Mouse (Mus musculus) MEL (cell line): ENCODE measurements at regions not wholly inside any gene's neighbourhood (a gene's known extent, or its start where the extent isn't known, plus 50 kb on each side); places are given as distances from the start of the nearest gene placed in this dataset.

Experiments
- DNase-seq: peaks from one replicate; pipeline ENCODE4 v3.0.0; 2011; ENCODE audit warnings: low read depth, low spot score
- H3K27ac ChIP-seq: 2 replicates; pipeline ENCODE4 v1.5.1; 2012; ENCODE audit warnings: low read depth, mild to moderate bottlenecking, control low read depth, low read length, moderate library complexity; ENCODE audit not compliant: control insufficient read depth
- H3K27me3 ChIP-seq, 2 experiments: fragments of 150-350 bp in 1 of 2; sonication (generic) in 1 of 2; 2 replicates each; pipeline ENCODE4 v1.6.1; 2012; ENCODE audit warnings: low read length in 2 of 2, mild to moderate bottlenecking in 2 of 2, improper control_type of control experiment in 1 of 2, moderate library complexity in 1 of 2; ENCODE audit not compliant: insufficient read depth in 2 of 2, control insufficient read depth in 1 of 2
- H3K36me3 ChIP-seq, 2 experiments: 2 replicates each; pipeline ENCODE4 v1.6.1; 2012 to 2014; ENCODE audit warnings: low read length in 2 of 2, improper control_type of control experiment in 1 of 2, inconsistent platforms in 1 of 2, mild to moderate bottlenecking in 1 of 2; ENCODE audit not compliant: insufficient read depth in 2 of 2, control insufficient read depth in 1 of 2
- H3K4me1 ChIP-seq, 2 experiments: fragments of 150-350 bp in 1 of 2; sonication (generic) in 1 of 2; 2 replicates each; pipeline ENCODE4 v1.6.1; 2012; ENCODE audit warnings: low read length in 2 of 2, improper control_type of control experiment in 1 of 2, mild to moderate bottlenecking in 1 of 2; ENCODE audit not compliant: insufficient read depth in 2 of 2, control insufficient read depth in 1 of 2
- H3K4me3 ChIP-seq, 2 experiments: fragments of 150-350 bp in 1 of 2; sonication (generic) in 1 of 2; 2 replicates each; pipeline ENCODE4 v1.5.1; 2012; ENCODE audit warnings: low read depth in 2 of 2, low read length in 2 of 2, mild to moderate bottlenecking in 2 of 2, moderate library complexity in 2 of 2, control low read depth in 1 of 2, improper control_type of control experiment in 1 of 2; ENCODE audit not compliant: control insufficient read depth in 1 of 2, insufficient read depth in 1 of 2
- H3K79me2 ChIP-seq: 2 replicates; pipeline ENCODE4 v1.6.1; 2012; ENCODE audit warnings: mild to moderate bottlenecking, low read length, moderate library complexity; ENCODE audit not compliant: control insufficient read depth, poor library complexity, insufficient read depth
- H3K9ac ChIP-seq: 2 replicates; pipeline ENCODE4 v1.6.1; 2012; ENCODE audit warnings: low read depth, mild to moderate bottlenecking, control low read depth, low read length, moderate library complexity; ENCODE audit not compliant: control insufficient read depth, poor library complexity, severe bottlenecking
- H3K9me3 ChIP-seq: fragments of 150-350 bp; sonication (generic); replicated peaks from 2 replicates; pipeline ENCODE4 v1.6.1; 2012; ENCODE audit warnings: mild to moderate bottlenecking, low read length, improper control_type of control experiment, moderate library complexity; ENCODE audit not compliant: insufficient read depth
- CHD1 ChIP-seq: IDR thresholded peaks from 2 replicates; pipeline ENCODE4 v1.6.1; 2012; ENCODE audit warnings: low read depth, mild to moderate bottlenecking, inconsistent platforms, low read length, improper control_type of control experiment
- CTCF ChIP-seq, 3 experiments: IDR thresholded peaks in 2 of 3; conservative IDR thresholded peaks in 1 of 3; 2 replicates each; pipeline ENCODE4 v1.5.1; 2011 to 2012; ENCODE audit warnings: low read length in 3 of 3, low read depth in 2 of 3, mild to moderate bottlenecking in 2 of 3, improper control_type of control experiment in 1 of 3, inconsistent platforms in 1 of 3, mixed read lengths in 1 of 3, moderate library complexity in 1 of 3; ENCODE audit not compliant: control insufficient read depth in 1 of 3, insufficient read depth in 1 of 3, poor library complexity in 1 of 3, severe bottlenecking in 1 of 3
- E2F4 ChIP-seq: IDR thresholded peaks from 2 replicates; pipeline ENCODE4 v1.6.1; 2011; ENCODE audit warnings: low read depth, low read length, improper control_type of control experiment, borderline replicate concordance
- ELF1 ChIP-seq: IDR thresholded peaks from 2 replicates; pipeline ENCODE4 v1.6.1; 2014; ENCODE audit warnings: low read depth, mild to moderate bottlenecking, inconsistent platforms, low read length, improper control_type of control experiment, moderate library complexity
- ETS1 ChIP-seq: IDR thresholded peaks from 2 replicates; pipeline ENCODE4 v1.6.1; 2012; ENCODE audit warnings: low read depth, mild to moderate bottlenecking, inconsistent platforms, low read length, improper control_type of control experiment, moderate library complexity
- GABPA ChIP-seq: IDR thresholded peaks from 2 replicates; pipeline ENCODE4 v1.6.1; 2012; ENCODE audit warnings: low read depth, mild to moderate bottlenecking, inconsistent platforms, low read length, improper control_type of control experiment, moderate library complexity
- GATA1 ChIP-seq: IDR thresholded peaks from 2 replicates; pipeline ENCODE4 v1.6.1; 2011; ENCODE audit warnings: low read depth, low read length, improper control_type of control experiment
- JUND ChIP-seq: IDR thresholded peaks from 2 replicates; pipeline ENCODE4 v1.6.1; 2011; ENCODE audit warnings: low read depth, mild to moderate bottlenecking, improper control_type of control experiment, low read length
- KAT2A ChIP-seq: conservative IDR thresholded peaks from 2 replicates; pipeline ENCODE4 v1.6.1; 2012; ENCODE audit warnings: low read depth, low read length, improper control_type of control experiment, inconsistent platforms
- MAFK ChIP-seq: IDR thresholded peaks from 2 replicates; pipeline ENCODE4 v1.6.1; 2011; ENCODE audit warnings: low read depth, mild to moderate bottlenecking, low read length, improper control_type of control experiment, borderline replicate concordance
- MYC ChIP-seq: IDR thresholded peaks from 2 replicates; pipeline ENCODE4 v1.6.1; 2011; ENCODE audit warnings: low read depth, mild to moderate bottlenecking, low read length, improper control_type of control experiment, moderate library complexity
- POLR2AphosphoS2 ChIP-seq: IDR thresholded peaks from 2 replicates; pipeline ENCODE4 v1.6.1; 2011; ENCODE audit warnings: low read length, improper control_type of control experiment
- RCOR1 ChIP-seq: IDR thresholded peaks from 2 replicates; pipeline ENCODE4 v1.6.1; 2012; ENCODE audit warnings: low read depth, mild to moderate bottlenecking, inconsistent platforms, low read length, improper control_type of control experiment
- SIN3A ChIP-seq: IDR thresholded peaks from 2 replicates; pipeline ENCODE4 v1.6.1; 2012; ENCODE audit warnings: low read length, improper control_type of control experiment, inconsistent platforms
- SMC3 ChIP-seq: IDR thresholded peaks from 2 replicates; pipeline ENCODE4 v1.6.1; 2011; ENCODE audit warnings: low read depth, low read length, improper control_type of control experiment
- TAL1 ChIP-seq: IDR thresholded peaks from 2 replicates; pipeline ENCODE4 v1.6.1; 2012; ENCODE audit warnings: mild to moderate bottlenecking, inconsistent platforms, low read length, moderate library complexity, mixed read lengths
- TBP ChIP-seq: IDR thresholded peaks from 2 replicates; pipeline ENCODE4 v1.8.0; 2011; ENCODE audit warnings: low read depth, low read length, improper control_type of control experiment
- TCF12 ChIP-seq: IDR thresholded peaks from 2 replicates; pipeline ENCODE4 v1.6.1; 2014; ENCODE audit warnings: low read depth, mild to moderate bottlenecking, inconsistent platforms, low read length, improper control_type of control experiment, moderate library complexity
- USF2 ChIP-seq, 2 experiments: IDR thresholded peaks; 2 replicates each; pipeline ENCODE4 v1.6.1; 2011 to 2012; ENCODE audit warnings: improper control_type of control experiment in 2 of 2, low read length in 2 of 2, borderline replicate concordance in 1 of 2, inconsistent platforms in 1 of 2, low read depth in 1 of 2, mild to moderate bottlenecking in 1 of 2; ENCODE audit not compliant: insufficient read depth in 1 of 2
- ZMIZ1 ChIP-seq: IDR thresholded peaks from 2 replicates; pipeline ENCODE4 v1.6.1; 2012; ENCODE audit warnings: low read depth, mild to moderate bottlenecking, inconsistent platforms, low read length, improper control_type of control experiment, moderate library complexity

DNA sequence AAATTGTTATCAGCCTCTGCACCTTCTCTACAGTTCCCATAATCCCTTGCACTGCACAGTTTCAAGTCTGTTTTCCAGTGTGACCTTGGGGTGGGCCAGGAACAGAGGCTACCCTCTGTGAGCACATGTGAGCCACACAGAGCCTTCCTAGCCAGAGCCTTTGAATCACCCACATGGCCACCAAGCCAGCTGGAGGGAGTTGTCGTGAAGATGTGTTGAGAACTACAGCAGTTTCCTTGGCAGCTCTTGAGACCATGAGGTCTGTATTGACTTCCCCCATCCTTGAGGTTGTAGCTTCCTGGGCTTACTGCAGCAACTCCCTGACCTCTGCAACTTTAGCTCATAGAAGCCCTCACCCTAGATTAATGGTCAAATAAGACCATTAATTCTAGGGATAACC lies 318.1 kb downstream of the Wdr11 start:
- H3K4me3 ChIP-seq, result no peak overlapping the region
- H3K9ac ChIP-seq, result no peak overlapping the region
- DNase-seq, result no peak
- H3K79me2 ChIP-seq, result no peaks in the 10 kb centered on the region
- no peaks in the 10 kb centered on the region for H3K4me1 ChIP-seq
- no peak overlapping the region for H3K27ac ChIP-seq
- no peak for TF ChIP-seq ELF1
- TF ChIP-seq, all 39 proteins: peak for 0
- Histone ChIP-seq H3K36me3 (no peaks in the 10 kb centered on the region), H3K27me3 (no peaks in the 10 kb centered on the region), H3K9me3 (no peaks in the 10 kb centered on the region)

DNA sequence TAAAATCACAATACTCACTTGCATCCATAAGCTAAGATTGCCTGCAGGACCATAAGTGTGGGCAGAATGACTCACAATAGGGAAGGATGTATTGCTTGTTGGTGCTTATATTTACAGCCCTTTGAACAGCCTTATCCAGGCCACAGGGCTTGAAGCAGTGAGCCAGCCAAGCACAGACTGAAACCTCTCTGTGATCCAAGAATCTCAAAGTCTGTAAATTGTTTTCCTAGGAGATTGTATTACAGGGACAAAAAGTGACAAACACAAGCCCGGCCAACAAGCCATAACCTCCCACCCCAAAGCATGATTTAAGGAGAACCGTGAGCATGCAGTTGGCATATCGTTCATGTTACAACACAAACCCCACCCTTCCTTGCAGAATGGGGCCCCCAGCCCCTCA lies 319.2 kb downstream of the Wdr11 start:
- TF ChIP-seq GATA1 (no peak), JUND (no peak), TAL1 (no peak), ZMIZ1 (no peak), CTCF (IDR thresholded peaks at IDR 0.05 in 2 of 3, conservative IDR thresholded peaks at IDR 0.05 in 1 of 3; ENCODE audit: control insufficient read depth in 1 of 3, insufficient read depth in 1 of 3, low read depth in 2 of 3, low read length in 3 of 3, poor library complexity in 1 of 3, severe bottlenecking in 1 of 3) (no peak), RCOR1 (no peak), SIN3A (no peak), KAT2A (no peak), ETS1 (no peak), CHD1 (no peak), GABPA (no peak), TBP (no peak), MYC (no peak), E2F4 (no peak), SMC3 (no peak), POLR2AphosphoS2 (no peak), ELF1 (no peak), MAFK (no peak), TCF12 (no peak), USF2 (IDR thresholded peaks at IDR 0.05; ENCODE audit: borderline replicate concordance in 1 of 2, insufficient read depth in 1 of 2, low read depth in 1 of 2, low read length in 2 of 2) (no peak)
- H3K4me1 ChIP-seq, result no peaks in the 10 kb centered on the region
- no peaks in the 10 kb centered on the region for H3K79me2 ChIP-seq
- no peaks in the 10 kb centered on the region for H3K36me3 ChIP-seq
- H3K9ac ChIP-seq, result no peak overlapping the region
- no peak overlapping the region for H3K27ac ChIP-seq
- no peak overlapping the region for H3K4me3 ChIP-seq
- H3K27me3 ChIP-seq, result no peaks in the 10 kb centered on the region
- no peak for DNase-seq
- no peaks in the 10 kb centered on the region for H3K9me3 ChIP-seq
